Mouse (Mus musculus) naive thymus-derived CD4-positive, alpha-beta T cell, adult 2 months (primary cell): ENCODE measurements around the gene Fam13c.
"Not testable (repeated sequence)": the region's sequence is repeated elsewhere in the genome, so short reads cannot be mapped to it uniquely, and the experiment has no call there.

ENCODE experiments used
- DNase-seq: peaks from one replicate; pipeline ENCODE4 v3.0.0-alpha.2; 2011; ENCODE audit warnings: low read depth

Fam13c gene

DNA sequence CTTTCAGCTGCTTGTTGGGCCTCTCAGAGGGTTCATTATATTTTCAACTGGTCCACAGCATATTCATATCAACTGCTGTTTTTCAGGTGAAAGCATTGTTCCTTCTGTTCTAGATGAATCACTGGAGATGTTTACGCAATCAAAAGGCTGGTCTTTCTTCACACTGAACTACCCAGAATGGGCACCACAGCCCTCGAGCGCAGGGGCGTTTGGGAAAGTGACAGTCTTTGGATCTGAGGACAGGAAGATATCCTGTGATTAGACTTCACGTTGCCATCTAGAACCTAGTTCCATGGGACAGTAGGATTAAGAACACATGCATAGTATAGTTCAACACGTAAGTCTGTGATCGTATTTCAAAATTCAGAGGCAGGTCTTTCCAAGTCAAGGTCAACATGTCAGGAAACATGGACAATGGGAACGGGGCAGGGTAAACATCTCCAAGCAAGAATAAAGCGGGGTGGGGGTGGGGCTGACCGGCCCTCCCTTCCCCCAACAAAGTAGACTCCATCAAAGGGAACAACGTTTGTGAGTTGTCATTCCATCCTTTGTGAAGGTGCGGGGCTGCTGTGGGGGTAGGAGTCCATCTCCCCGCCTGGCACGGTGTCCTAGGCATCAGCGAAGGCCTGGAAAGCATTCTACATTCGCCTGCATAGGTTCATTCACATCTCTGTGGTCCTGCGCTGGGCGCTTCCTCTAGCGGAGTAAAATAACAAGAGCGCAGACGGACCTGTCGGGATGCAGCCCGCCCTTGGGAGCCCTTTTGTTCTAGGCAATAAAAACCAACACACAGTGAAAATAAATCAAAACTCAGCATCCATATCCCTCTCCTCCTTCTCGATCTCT is at the start of gene Fam13c:
Gene Fam13c (plus strand): TSS at position 806 of the 846 bp plus-strand sequence.
- no peak for DNase-seq

DNA sequence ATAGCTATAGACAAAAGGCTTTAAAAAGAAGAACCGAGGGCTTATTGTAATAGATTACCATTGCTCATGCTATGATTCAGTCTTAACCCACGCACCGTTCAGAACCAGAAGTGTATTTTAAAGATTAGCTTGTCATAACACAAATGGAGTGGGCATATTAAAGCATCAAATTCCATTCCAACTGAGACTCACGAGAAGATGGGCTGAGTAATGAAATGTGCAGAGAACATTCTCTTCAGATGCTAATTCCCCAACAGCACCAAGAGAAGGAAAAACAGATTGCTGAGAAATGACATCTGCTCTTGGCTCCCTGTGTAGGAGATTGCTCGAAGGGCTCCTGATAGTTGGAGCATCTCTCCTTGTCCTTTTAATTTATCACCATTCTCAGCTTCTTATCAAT is 44.4 kb upstream of the Fam13c start:
- no peak for DNase-seq

DNA sequence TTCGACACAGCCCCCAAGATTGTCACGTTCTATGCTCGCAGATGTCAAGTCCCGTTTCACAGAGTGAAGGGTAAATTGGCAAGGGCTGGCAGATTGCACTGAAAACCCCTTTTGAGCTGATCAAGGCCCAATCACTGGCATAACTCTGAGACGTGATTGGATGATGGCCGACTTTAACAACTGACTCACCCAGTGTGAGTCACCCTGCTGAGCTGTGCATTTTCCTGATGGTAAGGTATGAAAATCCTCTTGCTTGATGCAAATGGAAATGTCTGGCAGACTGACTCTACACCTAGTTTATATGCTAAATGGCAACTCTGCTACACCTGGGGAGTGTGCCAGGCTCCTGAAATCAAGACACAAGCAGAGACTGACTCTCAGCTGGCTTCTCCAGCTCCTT is 42.1 kb upstream of the Fam13c start:
- no peak for DNase-seq

DNA sequence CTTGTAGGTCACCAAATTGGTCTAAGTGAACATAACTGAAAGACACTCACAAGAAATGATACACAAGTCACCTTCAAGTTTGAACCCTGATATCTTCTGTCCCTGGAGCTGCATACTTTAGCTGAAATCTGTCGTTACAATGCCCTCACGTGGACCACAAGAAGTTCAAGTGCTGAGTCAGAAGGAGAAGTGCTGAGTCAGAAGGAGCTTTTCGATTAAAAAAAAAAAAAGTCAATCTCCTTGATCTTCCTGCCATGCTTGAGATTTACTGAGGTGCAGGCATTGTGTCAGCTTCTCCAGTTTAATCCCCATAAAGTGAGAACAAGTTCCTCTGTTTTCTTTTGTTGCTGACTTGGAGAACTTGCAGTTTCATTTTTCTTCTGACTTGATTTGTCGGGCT is 38.3 kb upstream of the Fam13c start:
- DNase-seq, result no peak

DNA sequence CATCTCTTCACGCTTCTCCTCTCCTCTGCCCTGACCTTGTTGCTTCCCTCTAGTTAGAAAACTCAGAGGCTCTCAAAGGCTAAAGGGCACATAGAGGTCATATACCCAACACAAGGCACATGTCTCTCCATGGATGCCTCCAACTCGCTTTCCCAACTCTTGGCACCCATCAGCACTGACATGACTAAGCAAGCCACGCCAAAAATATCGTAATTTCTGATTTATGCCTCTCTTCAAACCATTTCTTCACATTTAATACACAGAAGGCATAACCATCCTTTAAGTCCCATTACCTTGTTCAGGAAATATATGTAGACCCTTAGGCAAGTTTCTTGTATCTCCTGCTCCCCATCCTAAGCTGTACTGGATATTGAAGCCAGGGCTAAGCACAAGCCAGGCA is 37.6 kb upstream of the Fam13c start:
- DNase-seq, result no peak

DNA sequence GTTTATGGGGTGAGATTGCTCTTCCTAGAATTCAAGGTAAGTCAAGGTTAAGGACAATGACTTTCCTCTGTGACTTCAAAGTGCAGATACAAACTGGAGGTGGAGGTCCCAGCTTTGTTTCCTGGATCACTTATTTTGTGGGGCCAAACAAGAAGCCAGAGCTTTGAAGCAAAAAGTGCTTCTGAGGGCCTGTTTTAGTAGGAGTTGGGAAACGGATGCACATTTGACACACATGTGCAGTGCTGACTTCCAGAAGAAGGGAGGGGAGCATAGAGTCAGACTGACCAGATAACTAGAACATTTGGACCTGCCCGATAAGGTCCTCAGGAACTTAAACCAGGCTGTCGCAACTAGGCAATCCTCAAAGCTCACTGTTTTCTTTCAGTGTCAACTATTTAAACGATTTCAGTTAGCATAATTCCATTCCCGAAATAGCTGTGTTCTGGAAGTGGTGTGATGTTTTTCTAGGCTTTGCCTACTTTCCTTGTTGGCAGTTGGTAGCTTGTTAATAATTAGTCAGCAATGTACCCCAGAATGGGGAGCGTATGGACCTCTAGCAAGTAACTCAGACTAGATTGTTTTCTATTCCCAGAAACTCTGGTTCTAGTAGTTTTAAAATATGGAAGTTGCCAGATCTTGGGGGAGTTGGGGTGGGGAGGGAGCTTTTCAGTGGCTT is 22.3 kb upstream of the Fam13c start:
- DNase-seq, result no peak

DNA sequence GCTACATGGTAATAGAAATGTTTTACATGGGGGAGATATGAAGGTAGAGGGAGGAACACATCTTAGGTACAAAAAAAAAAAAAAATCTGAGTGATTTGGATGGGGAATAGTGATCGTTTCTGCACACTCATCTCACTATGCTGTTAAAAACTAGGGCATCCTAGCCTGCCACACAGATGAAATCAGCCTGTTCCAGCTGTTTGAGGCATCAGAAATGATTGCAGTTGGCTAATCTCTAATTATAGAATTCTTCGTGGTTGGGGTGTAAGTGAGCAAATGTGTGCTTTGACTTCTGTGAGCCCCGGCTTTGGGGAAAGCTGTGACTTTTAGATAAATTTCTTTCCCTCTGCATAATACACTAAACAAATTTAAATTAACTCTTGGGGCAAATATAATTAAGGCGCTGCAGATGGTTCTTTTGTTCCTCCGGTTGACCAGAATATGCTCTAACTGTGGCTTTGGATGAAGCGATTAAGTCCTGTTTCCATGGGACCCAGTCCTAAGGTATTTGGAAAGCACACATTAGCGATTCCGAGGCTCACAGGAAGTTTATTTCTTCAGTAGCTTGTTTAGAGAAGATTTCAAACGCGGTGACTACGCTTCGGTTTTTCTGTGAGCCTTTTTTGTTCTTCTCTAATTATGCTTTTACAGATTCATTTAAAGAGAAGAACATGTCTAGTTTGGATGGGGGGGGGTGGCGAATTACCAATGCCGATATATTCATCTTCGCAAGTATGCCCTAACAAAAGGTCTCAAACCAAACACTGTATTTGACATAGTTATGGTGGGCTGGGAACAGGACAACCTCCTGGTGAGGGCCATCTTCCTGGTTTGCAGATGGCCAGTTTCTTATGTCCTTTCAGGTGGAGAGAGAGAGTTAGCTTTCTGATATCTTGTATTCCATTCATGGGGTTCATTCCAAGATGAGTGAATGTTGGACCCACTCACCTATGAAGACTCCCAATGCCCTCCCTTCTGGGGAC is 20.7 kb upstream of the Fam13c start:
- no peak for DNase-seq

DNA sequence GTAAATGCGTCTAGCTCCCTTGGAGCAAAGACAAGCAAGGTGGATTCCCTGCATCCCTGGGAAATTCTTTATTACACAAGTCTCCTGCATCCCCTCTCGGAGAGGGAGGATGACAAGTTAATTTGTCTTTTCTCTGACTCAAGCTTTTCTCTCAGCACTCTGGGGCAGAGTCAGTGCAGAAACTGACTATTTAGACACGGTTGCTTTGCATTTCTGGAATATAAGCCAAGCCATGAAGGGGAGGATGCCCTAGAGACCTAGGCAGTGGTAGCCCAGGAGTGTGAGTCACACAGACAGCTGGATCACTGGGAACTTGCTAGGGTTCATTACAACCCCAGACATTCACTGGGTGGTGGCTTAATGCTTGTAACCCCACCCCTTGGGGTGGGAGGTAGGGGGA is 13.9 kb upstream of the Fam13c start:
- no peak for DNase-seq

DNA sequence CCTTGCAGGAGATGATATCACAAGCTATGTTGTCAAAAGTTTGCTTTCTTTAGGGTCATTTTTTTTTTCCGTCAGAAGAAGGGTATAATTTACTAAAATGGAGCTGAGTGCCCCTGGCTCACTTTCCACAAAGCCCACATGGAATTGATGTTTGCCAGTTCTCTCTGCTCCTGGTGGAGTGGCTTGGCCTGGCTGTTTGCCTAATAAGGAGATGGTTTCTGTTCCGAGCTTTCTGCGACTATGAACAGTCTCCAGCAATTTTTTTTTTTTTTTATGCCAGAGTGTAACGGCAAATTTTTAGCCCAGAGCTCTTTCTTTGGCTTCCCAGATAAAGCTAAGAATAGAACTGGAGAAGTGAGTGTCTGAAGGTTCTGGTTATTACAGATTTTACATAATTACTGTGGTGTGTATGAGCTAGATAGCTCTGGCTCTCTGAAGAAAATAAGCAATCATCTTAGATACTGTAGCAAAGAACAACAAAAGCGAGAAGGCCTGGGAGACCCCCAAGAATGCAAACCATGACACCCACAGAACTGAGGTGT is 12.1 kb upstream of the Fam13c start:
- no peak for DNase-seq

DNA sequence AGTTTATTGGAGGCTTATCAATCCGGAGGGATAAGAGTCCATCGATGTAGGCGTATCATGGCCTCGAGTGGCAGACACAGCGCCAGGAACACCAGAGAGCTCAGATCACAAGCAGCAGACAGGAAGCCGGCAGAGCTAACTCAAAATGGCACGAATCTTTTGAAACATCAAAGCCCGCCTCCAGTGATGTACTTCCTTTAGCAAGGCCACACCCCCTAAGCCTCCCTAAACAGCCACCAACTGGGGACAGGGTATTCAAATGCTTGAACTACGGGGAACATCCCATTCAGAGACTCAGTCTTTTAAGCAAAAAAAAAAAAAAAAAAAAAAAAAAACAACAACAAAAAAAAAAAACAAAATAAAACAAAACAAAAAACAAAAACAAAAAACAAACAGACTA is 10.9 kb upstream of the Fam13c start:
- DNase-seq, result no peak

DNA sequence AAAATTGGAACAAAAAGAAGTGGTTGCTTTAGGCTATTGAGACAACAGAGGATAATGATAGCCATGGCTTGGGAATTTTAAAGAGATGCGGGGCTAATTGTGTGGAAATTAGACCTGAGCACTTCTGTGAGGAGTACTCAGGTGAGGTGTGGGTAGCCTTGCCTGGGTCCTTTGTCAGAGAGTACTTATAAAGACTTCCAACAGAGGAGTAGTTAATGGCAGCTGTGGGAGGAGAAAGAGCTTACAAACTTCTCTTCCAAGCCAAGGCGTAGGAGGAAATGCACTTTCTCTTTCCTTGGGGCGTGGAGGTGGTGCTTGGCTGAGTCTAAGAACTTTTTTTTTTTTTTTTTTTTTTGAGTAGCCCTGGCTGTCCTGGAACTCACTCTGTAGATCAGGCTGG is 6.9 kb upstream of the Fam13c start:
- DNase-seq, result no peak

DNA sequence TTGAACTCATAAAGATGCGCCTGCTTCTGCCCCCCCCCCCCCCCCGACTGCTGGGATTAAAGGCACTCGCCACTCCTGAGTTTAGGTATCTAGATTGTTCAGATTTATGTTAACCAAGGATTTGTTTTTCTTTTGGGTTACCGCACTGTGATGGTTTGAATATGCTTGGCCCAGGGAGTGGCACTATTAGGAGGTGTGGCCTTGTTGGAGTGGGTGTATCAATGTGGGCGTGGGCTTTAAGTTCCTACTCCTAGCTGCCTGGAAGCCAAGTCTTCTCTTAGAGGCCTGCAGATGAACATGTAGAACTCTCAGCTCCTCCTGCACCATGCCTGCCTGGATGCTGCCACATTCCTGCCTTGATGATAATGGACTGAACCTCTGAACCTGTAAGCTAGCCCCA is 6.5 kb upstream of the Fam13c start:
- not testable (repeated sequence) for DNase-seq

DNA sequence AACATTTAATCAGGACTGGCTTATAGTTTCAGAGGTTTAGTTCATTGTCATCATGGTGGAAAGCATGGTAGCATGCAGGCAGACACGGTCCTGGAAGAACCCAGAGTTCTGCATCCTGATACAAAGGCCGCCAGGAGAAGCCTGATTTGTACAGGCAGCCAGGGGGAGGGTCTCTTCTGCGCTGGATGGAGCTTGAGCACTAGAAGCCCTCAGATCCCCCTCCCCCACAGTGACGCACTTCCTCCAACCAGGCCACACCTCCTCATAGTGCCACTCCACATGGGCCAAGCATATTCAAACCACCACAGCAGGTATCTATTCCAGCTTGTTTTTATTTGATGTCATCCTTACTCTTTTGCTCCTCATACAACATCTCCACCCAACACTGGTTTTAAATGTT is 3.6 kb upstream of the Fam13c start:
- DNase-seq, result no peak

DNA sequence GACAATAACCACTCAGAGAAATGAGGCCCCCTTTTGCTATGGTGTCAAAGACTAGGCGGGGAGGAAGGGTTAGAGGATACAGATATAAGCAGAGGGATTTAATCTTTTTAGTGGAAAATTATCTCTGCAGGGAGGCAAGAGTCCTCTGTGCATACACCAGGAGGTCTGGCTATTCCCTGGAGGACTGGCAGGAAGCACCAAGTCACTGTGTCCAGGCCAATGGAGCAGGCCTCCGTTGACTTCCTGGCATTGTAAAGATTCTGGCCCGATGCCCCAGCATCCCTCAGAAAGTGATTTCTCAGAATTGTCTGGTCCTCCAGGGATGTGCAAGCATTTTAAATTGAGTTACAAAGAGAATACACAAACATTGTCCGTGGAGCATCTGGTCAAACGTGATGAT is 3.0 kb upstream of the Fam13c start:
- DNase-seq, result no peak

DNA sequence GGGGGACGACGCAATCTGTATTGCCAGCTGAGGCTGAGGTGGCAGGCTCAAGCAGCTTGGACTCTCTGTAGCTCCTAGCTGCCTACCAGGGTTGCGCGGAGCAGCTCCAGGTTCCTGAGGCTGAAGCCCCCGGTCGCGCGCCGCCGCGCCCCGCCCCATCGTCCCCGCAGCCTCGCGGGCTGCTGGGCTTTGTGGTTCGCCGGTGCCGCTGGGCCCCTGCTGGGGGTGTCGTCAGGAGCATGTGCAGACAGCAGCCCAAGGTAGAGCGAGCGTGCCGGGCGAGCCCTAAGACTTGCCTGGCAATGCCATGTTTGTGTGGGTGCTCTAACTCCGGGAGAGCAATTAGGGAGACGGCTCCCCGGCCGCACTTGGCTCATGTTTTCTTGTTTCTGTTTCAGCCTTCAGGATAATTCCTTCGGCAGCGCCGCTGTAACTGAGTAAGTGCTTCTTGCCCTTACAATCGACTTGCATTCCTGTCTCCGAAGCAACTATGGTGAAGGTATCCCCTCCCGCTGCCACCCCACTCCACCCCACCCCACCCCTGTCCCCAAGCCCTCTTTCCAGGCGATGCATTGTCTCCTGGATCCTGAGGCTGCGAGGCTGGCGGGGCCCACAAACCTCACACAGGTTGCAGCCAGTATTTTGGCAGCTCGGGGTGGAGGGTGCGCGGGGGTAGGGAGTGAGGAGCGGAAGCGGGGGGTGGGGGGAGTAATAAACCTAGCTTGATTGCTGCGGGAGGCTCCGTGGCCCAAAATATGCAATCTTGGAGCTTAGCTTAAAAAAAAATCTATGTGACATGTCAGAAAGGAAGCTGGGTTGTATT is 569 bp downstream of the Fam13c start:
- DNase-seq, result no peak

DNA sequence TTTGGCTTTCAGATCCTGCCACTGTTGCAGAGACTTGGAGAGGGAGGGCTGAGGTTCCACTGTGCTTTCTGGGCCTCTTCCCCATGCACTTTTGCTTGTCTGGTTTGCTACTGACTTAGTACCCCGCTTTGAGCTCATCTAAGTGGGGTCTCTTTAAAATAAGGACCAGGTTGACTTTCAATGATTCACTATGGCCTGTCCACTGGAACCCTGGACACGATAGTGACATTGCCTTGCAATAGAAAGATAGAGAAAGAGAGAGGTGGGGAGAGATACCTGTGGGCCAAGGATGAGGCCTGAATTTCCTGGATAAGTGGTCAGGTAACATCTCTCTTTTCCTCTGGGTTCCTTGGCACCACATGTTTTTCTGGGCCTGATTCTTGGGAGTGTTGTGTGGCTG is 1.9 kb downstream of the Fam13c start:
- no peak for DNase-seq

DNA sequence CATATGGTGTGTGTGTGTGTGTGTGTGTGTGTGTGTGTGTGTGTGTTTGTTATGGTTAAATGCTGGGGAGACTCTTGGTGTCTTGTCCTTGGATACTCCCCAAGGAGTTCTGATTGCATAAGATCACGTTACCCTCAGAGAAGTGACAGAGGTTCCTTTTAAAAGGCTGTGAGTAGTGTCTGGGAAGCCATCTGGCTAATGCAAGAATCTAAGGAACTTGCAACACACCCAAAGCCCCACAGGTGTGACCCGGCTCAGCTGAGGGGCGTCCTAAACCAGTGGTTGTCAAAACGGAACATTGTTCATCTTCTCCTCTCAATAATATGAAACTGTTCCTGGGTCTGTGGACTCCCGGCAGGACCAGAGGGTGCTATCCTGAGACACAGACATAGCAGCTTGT is 2.3 kb downstream of the Fam13c start:
- DNase-seq, result no peak

DNA sequence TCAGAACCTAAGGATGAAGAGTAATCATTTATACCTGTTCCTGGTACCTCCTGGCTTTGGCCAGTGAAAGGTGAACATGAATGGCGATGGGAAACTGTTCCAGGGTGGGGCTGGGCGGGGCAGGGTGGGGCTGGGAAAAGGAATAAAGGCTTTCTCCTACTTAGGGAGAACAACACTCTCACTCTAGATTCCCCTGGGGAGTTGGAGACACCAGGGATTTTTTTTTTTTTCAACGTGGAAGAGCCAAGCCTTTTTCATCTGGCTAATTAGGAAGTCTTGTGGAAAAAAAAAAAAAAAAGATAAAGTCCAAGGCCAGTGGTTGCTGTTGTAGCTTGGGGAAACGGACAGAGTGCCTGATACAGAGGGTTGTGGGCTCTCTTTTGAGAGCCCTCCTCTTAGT is 7.5 kb downstream of the Fam13c start:
- DNase-seq, result no peak

DNA sequence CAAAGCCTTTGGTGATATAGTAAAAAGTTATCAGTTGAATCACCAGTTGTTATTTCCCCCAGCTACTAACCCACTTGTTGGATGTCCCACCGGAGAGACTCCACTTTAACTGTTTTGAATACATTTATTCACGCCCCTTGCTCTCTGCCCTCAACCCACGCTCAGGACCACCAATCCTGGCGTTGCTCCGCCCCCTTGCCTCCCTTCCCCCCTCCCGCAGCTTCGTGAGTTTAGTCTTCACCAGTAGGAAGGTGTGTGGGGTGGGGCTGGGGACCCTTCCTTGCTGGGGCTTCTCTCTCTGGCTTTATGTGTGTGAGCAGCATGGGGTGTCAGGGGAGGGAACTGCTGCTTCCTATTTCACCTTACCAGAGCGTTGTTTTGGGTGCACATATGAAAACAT is 8.9 kb downstream of the Fam13c start:
- DNase-seq, result no peak

DNA sequence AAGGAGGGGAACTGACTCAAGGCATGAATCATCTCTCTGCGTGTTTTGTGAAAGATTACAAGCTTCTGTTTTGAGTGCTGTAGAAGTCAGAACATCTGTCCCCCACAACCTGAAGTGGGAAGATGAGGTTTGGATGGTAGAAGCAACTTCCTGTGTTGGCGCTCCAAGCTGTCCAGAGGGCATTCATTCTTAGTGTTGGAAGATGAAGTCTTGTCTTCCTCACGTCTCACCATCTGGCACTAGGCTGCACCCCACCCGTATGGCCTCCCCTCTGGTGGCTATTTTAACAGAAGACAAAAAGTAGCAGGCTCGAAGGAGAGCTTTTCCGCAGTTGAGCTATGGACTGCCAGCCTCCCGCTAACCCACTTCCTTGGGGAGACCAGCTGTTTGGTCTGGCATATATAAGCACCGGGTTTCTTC is 15.6 kb downstream of the Fam13c start:
- DNase-seq, result no peak

DNA sequence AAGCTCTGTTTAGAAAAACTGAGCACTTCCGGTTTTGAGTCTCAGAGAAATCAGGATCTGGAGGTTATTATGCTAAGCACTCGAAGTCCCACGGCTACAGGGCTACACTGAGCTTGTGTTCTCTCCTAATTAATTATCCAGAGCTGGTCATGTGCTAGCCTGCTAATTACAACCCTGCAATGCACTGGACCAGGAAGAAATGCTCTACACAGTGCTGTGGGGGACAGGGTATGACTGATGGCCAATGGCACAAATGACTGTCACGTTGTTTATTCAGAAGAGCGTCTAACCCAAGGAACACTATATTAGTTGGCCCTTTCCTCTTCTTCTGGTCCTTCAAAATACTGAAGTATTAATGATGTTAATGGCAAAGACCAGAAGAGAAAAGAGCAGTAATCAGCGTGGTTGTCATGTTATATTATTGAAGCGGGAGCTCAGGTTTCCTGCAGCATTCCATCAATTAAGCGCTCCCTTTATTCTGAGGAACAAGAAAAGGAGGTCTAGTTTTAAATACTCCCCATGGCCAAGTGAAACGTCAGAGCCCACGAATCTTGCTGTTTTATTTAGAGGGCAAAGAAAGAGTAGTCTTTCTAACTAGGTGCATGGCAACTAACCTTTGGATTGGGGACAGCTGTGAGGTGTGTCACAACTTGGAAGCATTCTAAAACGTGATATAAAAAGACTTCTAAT is 18.4 kb downstream of the Fam13c start:
- no peak for DNase-seq
